Mouse (Mus musculus) cerebellum, adult 9-10 months (tissue): ENCODE measurements at regions not wholly inside any gene's neighbourhood (a gene's known extent, or its start where the extent isn't known, plus 50 kb on each side); places are given as distances from the start of the nearest gene placed in this dataset.

ENCODE experiments used
- DNase-seq: peaks from one replicate; pipeline ENCODE4 v3.0.0; 2022

DNA sequence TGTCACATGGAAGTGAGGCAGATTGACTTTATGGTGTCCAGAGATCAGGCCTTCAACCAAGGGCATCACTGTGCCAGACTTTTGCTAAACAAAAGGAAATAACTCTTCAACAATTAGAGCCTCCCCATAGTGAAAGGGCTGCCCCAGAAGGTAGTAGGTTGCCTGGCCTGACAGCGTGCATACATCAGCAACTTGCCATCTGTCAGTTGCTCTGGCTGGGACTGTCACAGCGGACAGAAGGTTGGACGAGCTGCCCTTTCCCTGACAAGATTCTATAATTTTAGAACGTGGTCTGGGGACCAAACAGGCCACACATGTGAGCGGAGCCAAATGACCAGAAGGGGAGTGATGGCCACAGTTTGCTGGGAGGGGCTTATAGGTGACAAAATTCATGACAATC is 119.7 kb upstream of the Rpl38 start:
- peak; percentile 85 for DNase-seq

DNA sequence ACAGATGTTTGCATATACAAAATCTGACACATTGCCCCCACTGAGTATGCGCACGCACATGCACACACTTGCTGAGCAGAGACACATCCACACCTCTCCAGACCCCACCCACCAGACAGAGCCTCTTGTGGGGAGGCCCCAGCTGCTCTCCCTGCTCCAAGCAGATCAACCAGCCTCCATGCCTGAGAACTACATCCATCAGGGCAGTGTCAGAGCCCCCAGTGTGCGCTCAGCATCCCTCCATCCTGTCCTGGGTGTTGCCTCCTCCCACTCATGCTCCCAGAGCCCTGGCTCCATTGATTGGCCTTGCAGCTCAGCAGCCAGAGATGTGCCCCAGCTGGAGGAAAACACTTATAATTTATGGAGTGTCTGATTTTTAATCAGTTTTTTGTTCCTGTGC is 124.1 kb upstream of the Rpl38 start:
- DNase-seq, result no peak

DNA sequence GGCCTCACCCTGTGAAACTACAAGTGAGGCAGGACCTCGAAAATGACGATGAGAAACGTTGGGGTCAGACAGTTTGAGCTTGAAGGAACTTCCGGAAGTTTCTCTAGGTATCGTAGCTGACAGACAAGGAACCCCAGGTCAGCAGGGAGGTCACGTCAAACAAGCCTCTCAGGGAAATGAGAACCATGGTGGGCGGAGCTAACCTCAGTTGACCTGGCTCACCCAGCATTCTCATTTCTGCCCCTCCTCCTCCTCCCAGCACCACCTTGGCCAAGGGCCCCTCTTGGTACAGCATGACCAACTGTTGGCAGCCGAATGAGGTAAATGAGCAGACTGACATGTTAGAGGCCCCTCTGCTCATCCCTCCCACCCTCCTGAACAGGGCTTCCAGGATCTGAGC is 126.2 kb upstream of the Rpl38 start:
- DNase-seq, result no peak

DNA sequence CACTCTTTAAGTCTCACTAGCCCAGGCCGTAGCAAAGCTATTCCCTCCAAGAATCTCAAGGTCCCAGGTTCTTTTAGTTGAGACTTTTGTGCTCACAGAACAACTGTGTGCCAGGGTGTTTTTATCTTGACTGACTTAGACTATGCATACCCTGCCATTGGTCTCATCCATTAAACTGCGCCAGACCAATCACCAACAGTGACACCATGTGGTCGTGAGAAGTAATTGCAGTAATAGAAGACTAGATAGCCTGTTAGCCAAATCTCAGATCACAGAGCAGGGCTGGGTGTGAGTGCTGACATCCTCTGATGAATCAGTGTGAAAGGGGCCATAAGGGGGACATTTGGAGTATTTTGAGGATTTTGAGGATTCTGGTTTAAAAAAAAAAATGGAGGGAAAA is 127.8 kb upstream of the Rpl38 start:
- DNase-seq, result no peak

- DNase-seq, result no peak
Observed at GRCm38 (mm10) chr11:114536616-114537493, 131.5 kb upstream of the Rpl38 start.

GRCm38 (mm10) chr11:114535900-114536299 is 132.4 kb upstream of the Rpl38 start:
- DNase-seq, result no peak

DNA sequence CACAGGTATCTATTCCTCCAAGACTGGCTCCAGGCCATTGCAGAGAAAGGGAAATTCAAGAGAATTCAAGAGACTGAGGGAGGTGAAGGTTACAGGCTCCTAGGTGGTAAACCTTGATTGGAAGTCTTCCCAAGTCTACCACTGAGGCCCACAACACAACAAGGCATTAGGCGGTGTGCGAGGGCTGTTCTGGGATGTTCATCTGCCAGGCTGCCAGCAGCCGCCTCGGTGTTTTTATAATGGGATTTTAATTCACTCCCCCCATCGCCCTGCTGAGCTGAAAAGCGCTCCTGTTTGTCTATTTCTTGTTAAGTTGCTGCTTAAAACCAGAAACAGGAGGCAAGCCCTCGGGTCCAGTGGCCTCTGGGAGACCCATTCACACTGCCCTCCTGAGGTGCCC is 133.9 kb upstream of the Rpl38 start:
- DNase-seq, result no peak

DNA sequence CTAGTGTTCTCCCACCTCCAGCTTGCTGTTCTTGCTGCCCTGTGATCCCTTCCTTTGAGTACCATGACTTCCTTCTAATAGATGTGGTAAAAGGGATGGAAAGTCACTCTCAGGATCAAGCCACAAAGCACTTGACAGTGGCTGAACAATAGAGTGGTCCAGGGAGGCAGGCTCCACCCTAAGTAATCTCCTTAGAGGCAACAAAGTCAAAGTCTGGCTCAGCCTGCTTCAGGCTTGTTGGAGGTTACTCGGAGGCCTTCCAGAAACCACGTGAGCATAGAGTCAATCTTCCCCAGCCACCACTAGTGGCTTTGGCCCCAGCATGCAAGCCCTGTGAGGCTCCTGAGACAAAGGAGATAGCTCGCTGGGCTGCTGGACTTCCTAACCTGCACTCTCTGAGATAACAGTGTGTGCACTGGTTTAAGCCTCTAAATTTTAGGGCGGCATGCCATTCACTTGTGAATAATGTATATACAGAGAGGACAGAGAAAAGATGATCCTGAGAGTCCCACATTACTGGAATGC is 137.0 kb upstream of the Rpl38 start:
- DNase-seq, result no peak

GRCm38 (mm10) chr11:114528937-114529772 is 139.2 kb upstream of the Rpl38 start:
- DNase-seq, result no peak

GRCm38 (mm10) chr11:114523444-114524238 is 144.7 kb upstream of the Rpl38 start:
- DNase-seq, result peak; percentile 72

- DNase-seq, result no peak
Observed at GRCm38 (mm10) chr11:114515278-114515677, 153.0 kb upstream of the Rpl38 start.

GRCm38 (mm10) chr11:114514126-114514525 is 154.2 kb upstream of the Rpl38 start:
- DNase-seq, result no peak

DNA sequence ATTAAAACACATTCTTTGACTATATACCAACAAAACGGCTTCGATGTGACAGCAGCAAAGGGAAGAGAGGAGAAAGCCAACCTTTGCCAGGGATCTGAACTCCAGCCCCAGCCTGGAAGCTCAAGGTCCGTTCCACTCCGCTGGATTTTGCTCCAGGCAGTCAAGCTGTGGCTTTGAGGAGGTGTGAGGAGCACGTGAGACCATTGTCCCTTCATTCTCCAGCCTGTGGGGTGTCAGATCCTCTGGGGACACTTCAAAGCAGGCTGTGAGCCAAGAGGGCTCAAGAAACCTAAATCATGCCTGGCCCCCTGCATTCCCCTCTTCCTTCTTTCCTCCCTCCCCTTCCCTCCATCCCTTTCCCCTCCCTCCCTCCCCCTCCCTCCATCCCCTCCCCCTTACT is 154.9 kb upstream of the Rpl38 start:
- DNase-seq, result no peak

DNA sequence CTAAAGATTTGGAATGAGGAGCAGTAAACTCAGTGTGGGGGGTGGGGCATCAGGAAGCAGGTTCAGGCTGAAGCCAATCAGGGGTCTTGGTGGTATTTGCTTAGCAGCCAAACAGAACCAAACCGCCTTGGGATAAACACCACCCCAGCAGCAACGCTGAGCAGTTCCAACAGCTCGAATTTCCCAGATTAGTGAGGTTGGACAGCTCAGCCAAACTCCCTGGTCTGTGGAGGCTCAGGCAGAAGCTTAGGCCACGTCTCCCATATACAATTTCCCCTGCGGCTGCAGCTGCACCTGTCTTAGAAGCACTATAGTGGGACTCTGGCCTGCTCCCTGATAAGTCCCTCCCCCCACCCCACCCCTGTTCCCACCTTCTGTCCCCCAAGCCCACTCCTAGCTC is 156.3 kb upstream of the Rpl38 start:
- DNase-seq, result no peak

DNA sequence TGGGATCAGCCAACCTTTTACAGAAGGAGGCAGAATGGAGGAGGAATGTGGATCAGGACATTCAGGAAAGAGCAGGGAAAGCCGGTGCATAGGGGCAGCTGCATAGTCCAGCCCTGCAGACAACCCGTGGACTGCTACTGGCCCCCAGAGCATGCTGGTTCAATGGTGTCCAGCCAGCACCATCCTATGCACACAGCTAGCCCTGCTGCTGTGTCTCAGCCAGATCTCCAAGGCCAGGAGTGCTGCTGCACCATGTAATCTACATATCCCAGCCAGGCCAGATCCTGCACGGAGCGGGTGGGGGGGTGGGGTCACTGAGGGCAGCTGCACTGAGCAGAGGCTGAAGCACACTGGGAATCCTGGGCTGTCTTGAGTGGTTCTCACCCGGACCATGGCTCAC is 165.8 kb upstream of the Rpl38 start:
- DNase-seq, result no peak

DNA sequence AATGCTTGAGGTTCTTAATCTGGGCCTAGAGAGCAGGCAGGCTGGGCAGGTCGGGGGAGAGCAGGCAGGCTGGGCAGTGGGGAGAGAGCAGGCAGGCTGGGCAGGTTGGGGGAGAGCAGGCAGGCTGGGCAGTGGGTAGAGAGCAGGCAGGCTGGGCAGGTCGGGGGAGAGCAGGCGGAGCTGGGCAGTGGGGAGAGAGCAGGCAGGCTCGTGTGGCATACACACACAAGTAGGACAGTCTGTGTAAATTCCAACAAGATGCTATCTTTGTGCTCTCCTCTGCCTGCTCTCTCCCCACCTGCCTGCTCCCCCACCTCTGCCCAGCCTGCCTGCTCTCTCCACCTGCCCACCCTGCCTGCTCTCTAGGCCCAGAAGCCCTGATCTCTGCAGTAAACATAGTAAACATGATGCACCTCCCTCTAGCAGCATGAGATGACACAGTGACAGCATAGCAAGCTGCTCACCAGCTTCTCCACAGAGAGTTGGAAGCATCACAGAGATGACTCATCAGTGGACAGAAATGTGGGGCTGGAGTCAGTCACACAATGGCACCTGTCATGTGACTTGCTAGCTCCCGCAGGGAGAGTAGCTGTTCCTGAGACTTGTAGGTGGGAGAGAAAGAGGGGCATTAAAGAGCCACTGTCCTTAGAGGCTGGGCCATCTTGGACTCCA is 166.3 kb upstream of the Rpl38 start:
- DNase-seq, result peak; percentile 96

DNA sequence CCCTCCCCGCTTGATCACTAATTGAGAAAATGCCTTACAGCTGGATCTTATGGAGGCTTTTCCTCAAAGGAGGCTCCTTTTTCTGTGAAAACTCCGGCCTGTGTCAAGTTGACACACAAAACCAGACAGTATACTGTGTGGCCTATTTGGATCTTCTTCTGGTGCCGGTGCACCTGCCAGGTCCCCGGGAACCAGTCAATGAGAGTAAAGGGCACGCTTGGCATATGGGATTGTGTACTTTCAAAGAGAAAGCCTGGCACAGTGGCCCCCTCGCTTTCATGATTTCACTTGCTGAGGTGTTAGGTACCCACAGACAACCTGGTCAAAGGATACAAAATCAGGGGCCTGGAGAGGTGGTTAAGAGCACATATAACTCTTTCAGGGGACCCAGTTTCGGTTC is 167.9 kb upstream of the Rpl38 start:
- DNase-seq, result no peak

GRCm38 (mm10) chr11:114499665-114500064 is 168.7 kb upstream of the Rpl38 start:
- no peak for DNase-seq

DNA sequence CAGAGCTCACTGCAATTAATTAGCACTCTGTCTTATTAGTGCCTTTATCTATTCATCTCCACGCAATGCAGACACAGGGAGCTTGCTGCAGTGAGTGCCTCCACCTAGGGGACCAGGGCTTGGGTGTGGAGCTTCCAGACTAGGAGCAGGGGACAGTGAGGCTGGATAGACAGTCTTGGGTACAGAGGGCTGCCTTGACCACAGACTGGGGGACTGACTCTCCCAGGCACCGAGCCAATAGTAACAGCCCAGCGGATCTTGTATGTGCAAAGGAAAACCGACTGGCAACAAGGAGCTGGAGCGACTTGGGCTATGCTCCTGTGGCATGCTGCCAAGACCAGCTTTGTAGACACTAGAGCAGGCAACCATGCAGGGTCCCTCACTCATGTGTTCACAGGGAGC is 172.8 kb upstream of the Rpl38 start:
- no peak for DNase-seq

DNA sequence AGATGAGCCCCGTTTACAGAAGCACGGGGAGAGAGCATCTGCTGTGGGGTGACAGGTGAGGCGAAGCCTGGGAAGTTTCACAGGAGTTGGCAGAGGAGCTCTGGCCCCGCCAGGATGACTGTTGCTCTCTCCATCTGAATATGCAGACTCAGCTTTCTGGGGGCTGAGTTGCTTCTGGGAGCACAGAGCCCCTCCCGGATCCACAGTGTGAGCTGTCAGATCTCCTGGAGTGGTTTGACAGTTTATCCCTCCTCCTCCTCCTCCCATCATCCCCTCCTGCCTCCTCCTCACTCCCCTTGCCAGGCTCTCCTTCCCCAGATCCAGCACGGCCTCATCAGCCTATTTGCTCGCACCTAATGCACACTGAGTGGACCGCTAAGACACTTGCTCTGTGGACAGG is 181.9 kb upstream of the Rpl38 start:
- peak; percentile 86 for DNase-seq

- no peak for DNase-seq
Observed at GRCm38 (mm10) chr11:114485429-114485828, 182.9 kb upstream of the Rpl38 start.

DNA sequence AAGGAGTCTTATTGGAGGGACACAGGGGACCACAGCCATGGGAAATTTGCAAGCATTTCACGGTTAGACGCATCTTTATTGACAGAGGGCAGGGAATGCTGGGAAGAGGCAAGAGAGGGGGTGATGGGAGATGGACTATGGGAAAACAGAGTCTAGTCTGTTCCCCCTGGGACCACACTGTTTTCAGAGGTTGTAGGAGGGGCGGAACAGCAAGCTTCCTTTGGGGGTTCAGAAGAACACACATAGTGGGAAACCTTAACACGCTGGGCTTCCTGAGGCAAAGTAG is 183.7 kb upstream of the Rpl38 start:
- DNase-seq, result no peak
